Mouse (Mus musculus) adrenal gland (tissue): ENCODE measurements around the gene Ppox.
"Not testable (repeated sequence)": the region's sequence is repeated elsewhere in the genome, so short reads cannot be mapped to it uniquely, and the experiment has no call there.

Source experiments
- intact Hi-C: fragments of 180-260 bp; cut with DNase I; formaldehyde crosslinking; loops from one replicate; pipeline ENCODE4 v1.15.1; 2025

Gene Ppox

GRCm38 (mm10) chr1:171246709-171247452, 34.1 kb downstream of the Ppox start:
- intact Hi-C loops = no loop called here

- intact Hi-C loops = no loop called here
These were observed 35.6 kb downstream of the Ppox start for GRCm38 (mm10) chr1:171245353-171245752.

DNA sequence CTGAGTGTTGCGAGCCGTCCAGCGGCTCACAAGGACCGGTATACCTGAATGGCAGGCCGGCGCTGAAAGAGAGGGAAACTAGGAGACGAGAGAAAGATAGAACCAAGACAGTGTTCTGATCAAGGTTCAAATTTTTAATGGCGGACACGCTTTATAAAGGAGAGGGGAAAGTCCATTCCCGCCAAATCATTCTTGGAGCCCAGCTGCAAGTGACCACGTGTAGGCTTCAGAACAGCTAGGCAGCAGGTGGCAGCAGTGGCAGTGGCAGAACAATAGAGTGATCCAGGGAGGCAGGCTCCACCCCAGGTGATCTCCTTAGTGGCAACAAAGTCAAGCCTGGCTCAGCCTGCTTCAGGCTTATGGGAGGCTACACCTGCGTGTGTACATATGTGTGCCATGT, 39.0 kb downstream of the Ppox start:
- intact Hi-C loops = not testable (repeated sequence)

DNA sequence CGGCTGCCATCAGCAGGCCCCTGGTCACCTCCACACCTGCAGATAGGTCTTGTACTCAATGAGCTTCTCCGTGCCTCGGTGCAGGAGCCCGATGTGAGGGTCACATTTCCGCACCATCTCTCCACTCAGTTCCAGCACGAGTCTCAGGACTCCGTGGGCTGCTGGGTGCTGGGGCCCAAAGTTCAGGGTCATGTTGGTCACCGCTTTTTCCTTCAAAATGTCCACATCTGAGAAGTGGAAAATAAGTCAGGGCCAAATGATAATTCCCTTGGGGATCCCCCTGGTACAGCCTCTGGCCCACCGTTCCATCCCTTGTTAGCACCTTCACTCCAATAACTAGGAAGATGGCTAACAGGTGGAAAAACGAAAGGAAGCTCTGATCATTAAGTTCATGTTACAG, 40.1 kb downstream of the Ppox start:
- intact Hi-C loops = no loop called here

GRCm38 (mm10) chr1:171239992-171240744, 40.8 kb downstream of the Ppox start:
- intact Hi-C loops = loop anchor here (2.0 kb wide), 1 partner anchor 15 kb away; the partner anchor contains the start of gene Apoa2

- intact Hi-C loops = loop anchor here (2.0 kb wide), 1 partner anchor 14 kb away; the partner anchor contains the start of gene Apoa2
These were observed 42.5 kb downstream of the Ppox start for GRCm38 (mm10) chr1:171238463-171238862.

- intact Hi-C loops = no loop called here
These were observed 43.5 kb downstream of the Ppox start for GRCm38 (mm10) chr1:171237438-171237837.

- intact Hi-C loops = no loop called here
These were observed 45.2 kb downstream of the Ppox start for GRCm38 (mm10) chr1:171235791-171236190.

GRCm38 (mm10) chr1:171234538-171234937, 46.4 kb downstream of the Ppox start:
- intact Hi-C loops = no loop called here

DNA sequence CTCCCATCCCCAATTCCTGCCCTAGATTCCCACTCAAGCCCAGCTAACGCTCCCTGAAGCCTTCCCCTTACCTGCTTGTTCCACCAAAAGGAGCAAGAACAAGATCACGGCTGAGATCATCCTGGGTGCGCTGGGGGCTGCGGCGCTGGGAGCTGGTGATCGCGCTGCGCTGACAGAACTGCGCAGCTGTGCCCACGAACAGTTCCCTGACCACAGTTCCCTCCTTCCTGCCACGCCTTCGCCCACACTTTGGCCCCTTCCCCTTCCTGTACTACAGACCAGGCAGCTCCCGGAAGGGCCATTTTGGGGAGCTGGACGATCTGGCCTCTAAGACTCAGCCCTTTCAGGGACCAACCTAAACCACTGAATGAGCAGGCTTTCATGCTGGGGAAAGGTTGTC, 46.9 kb downstream of the Ppox start, which contains the start of gene Fcer1g:
Gene Fcer1g (minus strand): TSS at position 240 of the 400 bp plus-strand sequence.
- intact Hi-C loops = no loop called here

- intact Hi-C loops = no loop called here
These were observed 47.9 kb downstream of the Ppox start for GRCm38 (mm10) chr1:171232800-171233730.

GRCm38 (mm10) chr1:171232348-171232747, 48.6 kb downstream of the Ppox start:
- intact Hi-C loops = no loop called here

DNA sequence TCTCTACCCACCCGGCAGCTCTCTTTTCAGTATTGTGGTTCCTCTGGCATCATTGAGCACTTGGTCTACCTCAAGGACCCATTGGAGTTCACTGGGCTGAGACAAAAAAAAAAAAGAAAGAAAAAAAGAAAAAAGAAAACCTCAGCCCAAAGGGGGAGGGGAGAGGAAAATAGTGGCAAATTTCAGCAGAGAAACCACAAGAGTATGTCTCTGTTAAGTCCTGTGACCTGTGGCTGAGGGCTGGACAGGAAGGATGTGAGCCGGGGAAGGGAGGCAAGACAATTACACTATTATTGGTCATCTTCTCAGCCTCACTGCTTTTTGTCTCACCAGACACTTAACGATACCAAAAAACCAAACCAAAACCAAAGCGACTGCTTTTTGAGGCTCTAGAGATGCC, 49.1 kb downstream of the Ppox start:
- intact Hi-C loops = no loop called here

DNA sequence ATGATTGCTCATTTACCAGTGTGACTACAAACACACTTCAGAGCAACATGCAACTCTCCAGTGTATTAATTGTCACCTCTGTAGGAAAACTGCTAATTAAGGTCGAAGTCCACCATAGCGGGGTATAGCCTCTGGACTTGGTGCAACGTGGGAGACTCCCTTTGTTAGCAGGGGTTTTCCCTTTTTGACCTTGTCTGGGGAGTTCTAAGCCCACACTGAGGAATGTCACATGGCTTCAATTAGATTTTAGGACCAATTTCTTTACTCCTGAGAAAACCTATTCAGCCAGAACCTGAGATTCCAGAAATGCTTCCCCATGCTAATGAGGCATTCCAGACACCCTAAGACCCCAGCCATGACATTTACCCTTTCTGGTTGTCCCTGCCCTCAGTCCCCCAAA, 50.8 kb downstream of the Ppox start:
- intact Hi-C loops = no loop called here

DNA sequence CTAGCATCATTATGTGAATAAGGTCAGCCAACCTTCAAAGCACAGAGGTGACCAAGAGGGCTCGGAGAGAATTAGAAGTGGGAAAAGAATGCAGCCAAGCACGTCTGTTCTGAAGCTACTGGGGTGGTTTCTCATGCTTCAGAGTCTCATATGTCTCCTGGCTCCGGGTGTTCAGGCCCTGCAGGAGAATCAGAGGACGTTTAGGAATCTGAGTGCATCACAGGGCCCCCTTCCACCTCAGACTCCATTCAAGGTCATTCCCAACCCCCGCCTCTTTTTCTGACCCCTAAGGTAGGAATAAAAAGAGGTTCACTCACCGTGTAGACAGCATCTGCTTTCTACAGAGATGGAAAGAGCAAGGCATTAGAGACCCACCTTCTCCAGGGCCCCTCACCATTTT, 51.2 kb downstream of the Ppox start:
- intact Hi-C loops = no loop called here

GRCm38 (mm10) chr1:171227879-171228278, 53.1 kb downstream of the Ppox start:
- intact Hi-C loops = no loop called here

GRCm38 (mm10) chr1:171226780-171227179, 54.2 kb downstream of the Ppox start:
- intact Hi-C loops = no loop called here
